ENCODE assay signal across 8 mouse cellular contexts in genomic region chr14:48367006-48367405, GRCm38 (mm10).
DNase-seq lines count a peak whose midpoint lies in the region.

No protein-coding gene starts in this region.

- DNase-seq in A20 (ENCODE audit: low read depth, low spot score): peak; percentile 61
- peak; percentile 51 for DNase-seq in Muller cell, postnatal 12 days (ENCODE audit: inconsistent ontology term)
- peak; percentile 76 for DNase-seq in cerebellum, adult 9-10 months
- peak; percentile 84 to 93 for DNase-seq in frontal cortex, postnatal 36 days (ENCODE audit: low spot score in 2 of 2)
- DNase-seq in kidney, postnatal 25 days: peak; percentile 72 to 87
- peak; percentile 65 to 67 for DNase-seq in lung, adult 18-20 months
- DNase-seq in right cerebral cortex, postnatal 14 days: peak; percentile 85
- peak; percentile 45 for DNase-seq in yolk sac, embryonic 10.5 days (ENCODE audit: low spot score)

Comparison
In these comparisons a context has a peak if more than half of its experiments do, and no peak if none do; other contexts are left out.
1. Peak in every context shown above with its lines: DNase-seq.